Mouse (Mus musculus) cortical plate, adult 2 months (tissue): ENCODE data around the gene Kcna6.

Source experiments
- CTCF ChIP-seq: fragments of 200-500 bp; IDR thresholded peaks from 2 replicates; pipeline ENCODE4 v1.5.1; 2011; ENCODE audit warnings: mild to moderate bottlenecking, control low read depth, low read length; ENCODE audit not compliant: insufficient read depth; ENCODE audit errors: extremely low read depth
- POLR2A ChIP-seq: fragments of 200-500 bp; IDR thresholded peaks from 2 replicates; pipeline ENCODE4 v1.6.1; 2011; ENCODE audit warnings: mild to moderate bottlenecking, low read length, control low read depth; ENCODE audit not compliant: insufficient read depth; ENCODE audit errors: extremely low read depth

- TF ChIP-seq POLR2A (no peak), CTCF (no peak)
Measured at GRCm38 (mm10) chr6:126699995-126700394, 40.5 kb downstream of the Kcna6 start.
